Mouse (Mus musculus): ENCODE results near the gene Lrig3.
A peak's percentile ranks its signal among the peaks of the same experiment; 100 is the strongest.

The Lrig3 gene

GRCm38 (mm10) chr10:126000861-126001390, 35.0 kb downstream of the Lrig3 start:
- peak in 1 of 2 experiments; percentile 47 for DNase-seq (ENCODE audit: low spot score in 2 of 2)

- no peak for DNase-seq (ENCODE audit: low spot score in 2 of 2)
Measured at GRCm38 (mm10) chr10:126002081-126002755, 36.2 kb downstream of the Lrig3 start.

GRCm38 (mm10) chr10:126002818-126003506, 37.0 kb downstream of the Lrig3 start:
- DNase-seq (ENCODE audit: low spot score in 2 of 2) = no peak

GRCm38 (mm10) chr10:126003857-126004256, 37.9 kb downstream of the Lrig3 start:
- DNase-seq (ENCODE audit: low spot score in 2 of 2) = no peak

GRCm38 (mm10) chr10:126013667-126014066, 47.7 kb downstream of the Lrig3 start:
- no peak for DNase-seq (ENCODE audit: low spot score in 2 of 2)

- DNase-seq (ENCODE audit: low spot score in 2 of 2) = no peak
Measured at GRCm38 (mm10) chr10:126014673-126015072, 48.7 kb downstream of the Lrig3 start.

GRCm38 (mm10) chr10:126015644-126016043, 49.7 kb downstream of the Lrig3 start:
- DNase-seq (ENCODE audit: low spot score in 2 of 2) = no peak

GRCm38 (mm10) chr10:126019350-126019991, 53.5 kb downstream of the Lrig3 start:
- DNase-seq (ENCODE audit: low spot score in 2 of 2) = no peak

GRCm38 (mm10) chr10:126028574-126029440, 62.8 kb downstream of the Lrig3 start:
- no peak for DNase-seq (ENCODE audit: low spot score in 2 of 2)

- no peak for DNase-seq (ENCODE audit: low spot score in 2 of 2)
Measured at GRCm38 (mm10) chr10:126029441-126030114, 63.6 kb downstream of the Lrig3 start.

- DNase-seq (ENCODE audit: low spot score in 2 of 2) = no peak
Measured at GRCm38 (mm10) chr10:126056881-126057280, 90.9 kb downstream of the Lrig3 start.

- no peak for DNase-seq (ENCODE audit: low spot score in 2 of 2)
Measured at GRCm38 (mm10) chr10:126062812-126063211, 96.8 kb downstream of the Lrig3 start.
